Mouse (Mus musculus): ENCODE results near the gene St6gal1.
A peak's percentile ranks its signal among the peaks of the same experiment; 100 is the strongest.

St6gal1 gene

DNA sequence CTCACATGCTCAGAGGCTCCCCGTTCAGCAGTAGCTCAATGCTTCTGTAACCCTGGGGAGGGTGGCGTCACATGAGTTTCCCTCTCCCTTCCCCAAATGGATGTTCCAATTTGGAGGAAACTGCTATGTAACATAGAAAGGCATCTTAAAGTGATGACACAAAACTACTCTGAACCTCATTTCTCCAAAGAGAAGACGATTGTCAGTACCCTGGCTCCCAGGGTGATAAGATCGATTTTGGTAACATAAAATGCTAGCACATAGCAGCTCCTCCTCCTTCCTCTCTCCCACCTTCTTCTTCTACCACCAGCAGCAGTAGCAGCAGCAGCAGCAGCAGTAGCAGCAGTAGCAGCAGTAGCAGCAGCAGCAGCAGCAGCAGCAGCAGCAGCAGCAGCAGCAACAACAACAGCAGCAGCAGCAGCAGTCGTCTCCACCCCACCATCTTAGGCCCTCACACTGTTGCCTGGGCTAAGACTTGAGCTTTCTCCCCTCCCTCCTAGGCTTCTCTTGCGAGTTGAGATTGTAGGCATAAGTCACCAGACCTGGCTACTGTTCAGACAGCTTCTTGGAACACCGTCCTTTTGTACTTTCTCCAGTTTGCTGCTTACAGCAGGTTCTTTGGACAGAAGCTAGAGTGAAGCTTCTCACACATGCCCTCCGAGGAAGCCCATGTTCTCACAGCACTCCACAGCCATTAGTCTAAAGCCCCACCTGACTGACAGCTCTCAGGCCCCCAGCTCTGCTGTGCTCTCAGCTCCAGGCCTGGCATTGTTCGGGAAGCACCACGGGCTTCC lies 81.5 kb downstream of the St6gal1 start:
- DNase-seq (ENCODE audit: low read depth, low spot score), result no peak
- Histone ChIP-seq H3K36me3 (ENCODE audit: control insufficient read depth, insufficient read depth, low read length, poor library complexity, severe bottlenecking) (peaks cover 10% of the 10 kb centered on the region), H3K27me3 (ENCODE audit: control insufficient read depth, insufficient read depth, low read length, poor library complexity, severe bottlenecking) (no peaks in the 10 kb centered on the region)

DNA sequence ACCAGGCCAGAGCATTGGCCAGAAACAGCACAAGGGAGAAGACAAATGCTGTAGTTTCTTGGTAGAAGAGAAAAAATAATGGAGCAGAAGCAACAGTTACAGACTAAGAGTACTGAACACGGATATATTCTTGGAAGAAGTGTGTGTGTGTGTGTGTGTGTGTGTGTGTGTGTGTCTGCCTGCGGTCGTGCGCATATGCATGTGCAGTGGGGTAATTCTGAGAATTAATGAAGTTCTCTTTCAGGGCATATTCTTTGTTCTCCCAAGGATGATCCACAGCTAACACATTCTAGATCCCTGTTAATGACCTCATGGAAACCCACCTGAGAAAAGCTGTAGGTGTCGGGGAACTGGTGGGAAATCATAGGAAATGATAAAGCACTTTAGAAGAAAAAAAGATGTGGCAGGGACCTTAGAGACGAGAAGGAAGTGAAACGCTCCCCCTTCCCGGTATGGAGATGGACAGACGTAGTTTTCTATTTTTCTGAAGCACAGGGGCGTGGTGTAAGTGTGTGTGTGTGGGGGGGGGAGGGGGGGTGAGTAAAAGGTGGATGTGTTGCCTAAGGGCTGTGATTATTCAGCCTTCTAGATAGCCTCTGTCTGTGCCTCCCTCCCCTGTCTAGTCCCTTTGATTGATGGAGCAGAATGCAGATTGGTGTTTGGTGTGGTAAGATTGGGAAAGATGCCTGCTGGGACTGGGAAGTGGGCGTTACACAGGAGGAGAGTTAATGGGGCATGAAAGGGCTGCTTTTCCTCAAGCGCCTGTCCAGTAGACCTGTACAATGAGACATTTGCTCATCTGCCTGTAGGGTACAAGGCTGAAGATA lies 82.8 kb downstream of the St6gal1 start:
- Histone ChIP-seq H3K36me3 (ENCODE audit: control insufficient read depth, insufficient read depth, low read length, poor library complexity, severe bottlenecking) (peaks cover 10% of the 10 kb centered on the region; the same call in 1 of the 2 replicates), H3K27me3 (ENCODE audit: control insufficient read depth, insufficient read depth, low read length, poor library complexity, severe bottlenecking) (no peaks in the 10 kb centered on the region)
- DNase-seq (ENCODE audit: low read depth, low spot score), result peak; percentile 60

DNA sequence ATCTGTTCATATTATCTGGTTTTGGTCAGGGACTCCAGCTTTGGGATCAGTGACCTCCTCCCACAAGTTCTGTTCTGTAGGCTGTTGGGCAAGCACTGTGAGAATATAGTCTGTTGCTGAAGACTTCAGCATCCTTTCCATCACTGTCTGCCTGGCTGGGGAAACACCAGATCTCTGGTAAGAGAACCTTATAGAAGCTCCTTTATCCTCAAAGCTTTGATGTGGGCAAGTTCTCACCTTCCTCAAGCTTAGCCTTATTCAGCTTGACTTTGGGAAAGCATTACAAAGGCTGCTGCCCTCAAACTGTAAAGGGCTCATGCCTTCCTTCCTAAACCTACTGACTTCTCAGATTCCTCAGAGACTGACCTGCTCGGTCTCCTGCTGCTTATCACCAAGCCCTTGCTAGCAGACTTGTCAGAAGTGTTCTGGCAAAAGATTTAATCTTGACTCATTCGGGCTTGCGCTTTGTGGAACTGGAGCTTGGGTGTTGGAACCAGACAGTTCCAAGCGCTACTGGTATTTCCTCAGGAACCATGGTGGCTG lies 83.5 kb downstream of the St6gal1 start:
- DNase-seq (ENCODE audit: low read depth, low spot score), result no peak
- peaks cover 10% of the 10 kb centered on the region; the same call in 1 of the 2 replicates for H3K36me3 ChIP-seq (ENCODE audit: control insufficient read depth, insufficient read depth, low read length, poor library complexity, severe bottlenecking)
- no peaks in the 10 kb centered on the region for H3K27me3 ChIP-seq (ENCODE audit: control insufficient read depth, insufficient read depth, low read length, poor library complexity, severe bottlenecking)

DNA sequence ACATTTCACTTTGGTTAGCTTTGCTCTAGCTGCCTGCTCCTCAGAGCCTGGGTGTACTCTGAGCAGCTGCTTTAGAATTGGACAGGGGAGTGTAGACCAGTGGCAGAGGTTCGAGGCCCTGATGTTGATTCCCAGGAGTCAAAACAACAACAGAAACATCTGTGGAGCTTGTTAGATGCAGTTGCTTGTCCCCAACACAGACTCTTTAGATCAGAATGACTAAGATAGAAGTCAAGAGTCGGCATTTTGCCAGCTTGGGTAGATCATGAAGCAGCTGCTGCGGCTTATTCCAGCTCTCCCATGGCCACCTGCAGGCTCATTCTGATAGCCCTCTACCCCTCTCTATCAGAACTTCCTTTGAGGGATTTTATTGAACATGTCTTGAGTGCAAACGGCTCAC lies 84.5 kb downstream of the St6gal1 start:
- no peak for DNase-seq (ENCODE audit: low read depth, low spot score)
- H3K27me3 ChIP-seq (ENCODE audit: control insufficient read depth, insufficient read depth, low read length, poor library complexity, severe bottlenecking), result no peaks in the 10 kb centered on the region
- peaks cover 10% of the 10 kb centered on the region; the same call in 1 of the 2 replicates for H3K36me3 ChIP-seq (ENCODE audit: control insufficient read depth, insufficient read depth, low read length, poor library complexity, severe bottlenecking)

DNA sequence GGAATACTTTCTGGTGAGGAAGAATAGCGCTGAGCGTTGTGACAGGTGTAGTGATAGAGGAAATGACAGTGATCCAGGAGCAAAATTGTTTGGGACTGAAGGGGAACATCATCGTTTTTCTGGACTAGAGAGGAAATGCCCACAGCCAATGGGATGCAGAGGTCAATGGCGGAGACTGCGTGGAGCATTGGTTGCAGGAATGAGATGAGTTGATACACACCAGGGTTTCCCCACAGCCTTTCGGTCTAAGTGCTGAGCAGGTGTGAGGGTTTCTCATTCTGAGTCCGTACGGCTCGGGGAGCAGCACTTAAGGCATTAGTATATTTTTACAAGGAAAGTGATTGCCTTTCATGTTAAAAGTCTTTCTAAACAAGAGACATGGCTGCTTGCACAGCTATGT lies 88.1 kb downstream of the St6gal1 start:
- no peaks in the 10 kb centered on the region for H3K27me3 ChIP-seq (ENCODE audit: control insufficient read depth, insufficient read depth, low read length, poor library complexity, severe bottlenecking)
- H3K36me3 ChIP-seq (ENCODE audit: control insufficient read depth, insufficient read depth, low read length, poor library complexity, severe bottlenecking), result peaks cover 12% of the 10 kb centered on the region
- no peak for DNase-seq (ENCODE audit: low read depth, low spot score)

DNA sequence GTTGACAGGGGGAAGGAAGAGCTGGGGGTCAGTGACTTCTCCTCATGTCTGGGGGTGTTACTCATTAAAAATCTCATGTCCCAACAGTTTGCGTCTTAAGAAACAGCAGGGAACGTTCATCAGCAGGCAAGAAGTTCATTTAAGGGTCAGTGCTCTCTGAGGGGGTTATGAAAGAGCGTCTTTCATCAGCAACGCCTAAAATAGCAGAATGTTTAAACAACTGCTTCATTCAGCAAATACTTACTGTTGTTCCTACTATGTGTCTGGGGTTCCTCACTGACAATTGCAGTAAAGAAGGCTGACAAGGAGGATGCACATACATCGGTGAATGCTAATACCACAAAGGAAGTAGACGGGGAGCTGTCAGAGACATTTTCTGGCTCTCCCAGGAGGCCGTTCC lies 90.2 kb downstream of the St6gal1 start:
- Histone ChIP-seq H3K36me3 (ENCODE audit: control insufficient read depth, insufficient read depth, low read length, poor library complexity, severe bottlenecking) (peaks cover 9% of the 10 kb centered on the region), H3K27me3 (ENCODE audit: control insufficient read depth, insufficient read depth, low read length, poor library complexity, severe bottlenecking) (no peaks in the 10 kb centered on the region)
- DNase-seq (ENCODE audit: low read depth, low spot score), result peak; percentile 20

DNA sequence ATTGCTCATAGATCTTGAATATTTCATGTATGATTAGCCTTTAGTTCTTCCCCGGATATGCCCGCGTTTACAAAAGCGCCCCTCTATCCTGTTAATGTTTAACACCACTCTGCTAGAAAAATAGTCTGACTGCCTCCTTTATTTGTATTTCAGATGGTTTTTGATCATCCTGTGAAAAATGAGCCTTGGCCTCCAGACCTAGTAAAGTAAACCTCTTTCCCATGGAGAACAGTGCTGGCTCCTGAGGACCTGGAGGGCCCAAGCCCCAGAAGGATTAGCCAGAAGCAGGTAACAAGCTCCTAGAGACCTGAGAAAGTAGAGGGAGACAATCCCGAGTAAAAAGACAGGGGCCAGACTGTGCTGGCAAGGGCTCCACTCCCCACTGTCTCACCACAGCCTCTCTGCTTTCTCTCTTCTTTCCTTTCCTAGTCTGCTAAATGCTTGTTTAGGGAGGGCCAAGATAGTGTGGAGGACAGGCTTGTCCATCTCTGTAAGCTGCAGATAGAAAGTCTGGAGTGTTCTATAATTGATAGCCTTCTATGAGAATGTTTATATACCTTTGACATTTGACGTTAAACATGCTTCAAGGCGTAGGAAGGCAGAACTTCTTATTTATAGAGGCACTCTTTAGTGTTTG lies 93.0 kb downstream of the St6gal1 start:
- Histone ChIP-seq H3K36me3 (ENCODE audit: control insufficient read depth, insufficient read depth, low read length, poor library complexity, severe bottlenecking) (peaks cover 16% of the 10 kb centered on the region), H3K27me3 (ENCODE audit: control insufficient read depth, insufficient read depth, low read length, poor library complexity, severe bottlenecking) (no peaks in the 10 kb centered on the region)
- no peak for DNase-seq (ENCODE audit: low read depth, low spot score)

DNA sequence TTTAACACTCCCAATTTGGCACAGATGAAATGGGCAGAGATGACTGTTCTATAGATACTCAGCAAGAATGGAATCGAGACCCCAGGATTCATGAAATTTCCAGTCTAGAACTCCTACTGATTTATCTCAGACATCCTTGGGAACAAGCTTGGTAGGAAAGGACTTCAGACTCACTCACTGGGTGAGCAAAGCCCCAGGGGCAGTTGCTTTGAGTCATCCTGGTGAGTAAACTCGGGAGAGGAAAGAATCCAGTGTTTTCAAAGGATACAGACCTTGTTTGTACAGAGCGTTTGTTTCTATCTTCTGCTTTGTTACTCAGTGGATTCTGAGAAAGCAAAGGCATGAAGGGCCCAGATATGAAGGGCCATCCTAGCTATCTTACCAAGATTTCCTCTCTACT lies 95.5 kb downstream of the St6gal1 start:
- H3K27me3 ChIP-seq (ENCODE audit: control insufficient read depth, insufficient read depth, low read length, poor library complexity, severe bottlenecking), result no peaks in the 10 kb centered on the region
- H3K36me3 ChIP-seq (ENCODE audit: control insufficient read depth, insufficient read depth, low read length, poor library complexity, severe bottlenecking), result peaks cover 17% of the 10 kb centered on the region
- no peak for DNase-seq (ENCODE audit: low read depth, low spot score)

DNA sequence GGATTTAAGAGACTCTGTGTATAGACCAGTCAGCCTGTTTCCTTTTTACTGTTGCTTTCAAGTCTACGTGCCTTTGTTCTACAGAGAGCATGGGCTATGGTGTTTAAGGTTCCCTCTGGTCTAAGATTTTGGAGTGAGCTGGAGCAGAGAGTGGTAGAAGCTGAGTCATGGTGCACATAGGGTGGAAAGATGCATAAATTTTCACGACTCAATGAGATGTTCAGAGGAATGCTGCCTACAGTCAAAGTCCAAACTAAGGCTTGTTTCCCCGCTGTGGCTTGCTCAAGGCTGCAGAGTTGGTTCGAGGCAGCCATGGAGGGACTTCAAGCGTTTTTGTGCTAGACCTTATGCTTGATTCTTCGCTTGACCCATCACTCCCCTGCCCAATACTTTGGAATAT lies 96.0 kb downstream of the St6gal1 start:
- Histone ChIP-seq H3K27me3 (ENCODE audit: control insufficient read depth, insufficient read depth, low read length, poor library complexity, severe bottlenecking) (no peaks in the 10 kb centered on the region), H3K36me3 (ENCODE audit: control insufficient read depth, insufficient read depth, low read length, poor library complexity, severe bottlenecking) (peaks cover 17% of the 10 kb centered on the region)
- DNase-seq (ENCODE audit: low read depth, low spot score), result no peak

DNA sequence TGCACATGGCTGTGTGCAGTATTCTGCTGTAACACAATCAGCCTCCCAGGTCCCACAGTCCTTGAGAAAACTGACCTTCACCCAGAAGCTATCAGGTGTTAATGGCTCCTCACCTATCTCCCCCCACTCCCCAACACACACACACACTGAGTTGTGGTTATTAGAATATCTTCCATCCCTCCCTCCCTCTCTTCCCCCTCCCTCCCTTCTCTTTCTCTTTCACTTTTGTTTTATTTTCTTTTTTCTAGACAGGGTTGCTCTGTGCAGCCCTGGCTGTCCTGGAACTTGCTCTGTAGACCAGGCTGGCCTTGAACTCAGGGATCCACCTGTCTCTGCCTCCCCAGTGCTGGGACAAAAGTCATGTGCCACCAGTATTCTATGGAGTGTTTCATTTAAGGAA lies 97.9 kb downstream of the St6gal1 start:
- Histone ChIP-seq H3K36me3 (ENCODE audit: control insufficient read depth, insufficient read depth, low read length, poor library complexity, severe bottlenecking) (peaks cover 13% of the 10 kb centered on the region), H3K27me3 (ENCODE audit: control insufficient read depth, insufficient read depth, low read length, poor library complexity, severe bottlenecking) (no peaks in the 10 kb centered on the region)
- DNase-seq (ENCODE audit: low read depth, low spot score), result no peak

DNA sequence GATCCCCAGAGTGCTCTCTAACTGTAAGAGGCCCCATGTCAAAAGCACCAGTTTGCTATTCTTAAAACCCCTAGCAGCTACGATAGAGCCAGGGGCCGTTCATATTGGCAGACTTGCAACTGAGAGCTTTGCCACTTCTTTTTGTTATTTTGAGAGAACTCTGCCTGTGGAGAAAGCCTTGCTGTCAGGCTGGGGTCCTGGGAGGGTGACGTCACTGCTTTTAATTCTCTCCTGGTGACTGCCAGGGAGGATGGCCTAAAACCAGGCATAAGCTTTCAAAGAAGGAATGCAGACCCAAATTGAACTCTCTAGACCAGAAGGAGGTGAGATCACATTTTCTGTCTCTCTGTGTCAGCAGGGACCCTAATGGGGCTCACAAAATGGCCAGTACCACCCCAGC lies 99.4 kb downstream of the St6gal1 start:
- DNase-seq (ENCODE audit: low read depth, low spot score), result no peak
- Histone ChIP-seq H3K27me3 (ENCODE audit: control insufficient read depth, insufficient read depth, low read length, poor library complexity, severe bottlenecking) (no peaks in the 10 kb centered on the region), H3K36me3 (ENCODE audit: control insufficient read depth, insufficient read depth, low read length, poor library complexity, severe bottlenecking) (peaks cover 10% of the 10 kb centered on the region)

DNA sequence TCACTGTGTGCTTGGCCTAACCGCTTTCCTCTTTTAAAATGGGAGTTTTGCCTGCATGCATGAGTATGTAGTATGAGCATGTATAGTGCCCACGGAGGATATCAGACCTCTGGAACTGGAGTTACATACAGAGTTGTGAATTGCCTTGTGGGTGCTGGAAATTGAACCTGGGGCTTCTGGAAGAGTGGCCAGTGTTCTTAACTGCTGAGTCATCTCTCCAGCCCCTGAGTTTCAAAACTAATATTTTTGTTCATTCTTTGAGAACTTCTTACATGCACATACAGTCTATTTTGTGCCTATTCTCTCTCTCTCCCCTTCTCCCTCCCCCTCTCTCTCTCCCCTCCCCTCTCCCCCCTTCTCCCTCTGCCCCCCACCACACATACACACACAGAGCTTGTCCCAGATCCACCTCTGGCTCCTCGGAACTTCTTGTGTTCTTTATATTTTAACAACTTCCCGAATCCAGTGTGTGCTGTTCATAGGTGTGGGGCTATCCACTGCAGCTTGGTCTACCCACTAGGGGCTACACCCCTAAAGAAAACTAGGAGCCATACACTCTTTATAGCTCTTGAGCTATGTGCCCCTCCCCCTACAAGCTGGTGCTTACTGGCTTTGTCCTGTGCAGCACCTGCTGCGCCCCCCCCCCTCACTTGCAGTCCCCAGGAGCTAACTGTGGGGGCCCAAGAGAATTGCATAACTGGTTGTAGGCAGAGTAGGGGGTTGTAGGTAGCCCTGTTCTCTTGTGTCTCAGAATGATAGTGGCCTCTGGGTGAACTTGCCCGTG lies 100.5 kb downstream of the St6gal1 start:
- no peaks in the 10 kb centered on the region for H3K27me3 ChIP-seq (ENCODE audit: control insufficient read depth, insufficient read depth, low read length, poor library complexity, severe bottlenecking)
- peaks cover 16% of the 10 kb centered on the region for H3K36me3 ChIP-seq (ENCODE audit: control insufficient read depth, insufficient read depth, low read length, poor library complexity, severe bottlenecking)
- no peak for DNase-seq (ENCODE audit: low read depth, low spot score)

DNA sequence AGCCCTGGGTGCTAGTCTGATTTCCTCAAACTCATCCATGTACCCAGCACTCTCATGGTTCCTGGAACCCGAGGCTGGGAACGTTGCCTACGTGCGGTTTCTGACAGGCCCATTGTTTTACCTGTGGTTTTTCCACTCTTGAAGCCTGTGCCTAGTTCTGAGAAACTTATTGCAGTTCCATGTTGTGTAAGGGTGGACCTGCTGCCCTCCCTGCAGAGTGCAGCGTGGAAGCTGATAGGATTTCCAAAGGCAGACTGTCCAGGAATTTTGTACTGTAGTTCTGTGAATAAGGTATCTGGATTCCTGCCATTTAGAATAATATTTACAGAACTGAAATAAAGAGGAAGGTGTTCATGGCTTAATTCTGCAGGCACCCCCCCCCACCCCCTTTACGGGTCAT lies 102.1 kb downstream of the St6gal1 start:
- no peak for DNase-seq (ENCODE audit: low read depth, low spot score)

DNA sequence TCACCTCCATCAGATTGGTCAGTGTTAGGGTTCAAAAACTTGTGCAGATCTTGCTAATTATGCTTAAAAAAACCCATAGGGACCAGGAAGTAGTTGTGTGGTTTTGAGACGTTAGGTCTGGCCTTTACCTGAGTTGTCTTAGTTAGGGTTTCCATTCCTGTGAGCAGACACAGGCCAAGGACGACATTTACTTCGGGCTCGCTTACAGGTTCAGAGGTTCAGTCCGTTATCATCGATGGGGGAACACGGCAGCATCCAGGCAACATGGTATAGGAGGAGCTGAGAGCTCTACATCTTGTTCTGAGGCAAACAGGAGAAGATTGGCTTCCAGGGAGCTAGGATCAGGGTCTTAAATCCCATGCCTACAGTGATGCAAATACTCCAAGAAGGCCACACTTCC lies 102.7 kb downstream of the St6gal1 start:
- DNase-seq (ENCODE audit: low read depth, low spot score), result no peak
- H3K27me3 ChIP-seq (ENCODE audit: control insufficient read depth, insufficient read depth, low read length, poor library complexity, severe bottlenecking), result no peaks in the 10 kb centered on the region
- peaks cover 14% of the 10 kb centered on the region for H3K36me3 ChIP-seq (ENCODE audit: control insufficient read depth, insufficient read depth, low read length, poor library complexity, severe bottlenecking)

More for the DNA sequence above, 102.1 kb downstream of the St6gal1 start:
- peaks cover 13% of the 10 kb centered on the region for H3K36me3 ChIP-seq (ENCODE audit: control insufficient read depth, insufficient read depth, low read length, poor library complexity, severe bottlenecking)
- no peaks in the 10 kb centered on the region for H3K27me3 ChIP-seq (ENCODE audit: control insufficient read depth, insufficient read depth, low read length, poor library complexity, severe bottlenecking)

Data from splenic B cell, adult 2 months (primary cell).